Mouse (Mus musculus) hindbrain, embryonic 14.5 days (tissue): ENCODE data around the gene Tango6. TPM values are rescaled to one million over a fixed set of nuclear protein-coding genes. Genes with fewer than 3 reads are reported as not detected.

Experiments
- ATAC-seq: fragments of 200-750 bp; cut with Nextera tagmentation; 2 replicates; pipeline ENCODE4 v1.8.0; 2017; ENCODE audit warnings: moderate number of reproducible peaks, mild to moderate bottlenecking, moderate TSS enrichment, moderate library complexity; ENCODE audit not compliant: low FRiP score
- DNase-seq: peaks from one replicate; pipeline ENCODE4 v3.0.0-alpha.2; 2015; ENCODE audit warnings: low spot score
- H3K27ac ChIP-seq: fragments of 300-500 bp; sonication (generic); 2 replicates; pipeline ENCODE4 v1.5.1; 2014; ENCODE audit warnings: mild to moderate bottlenecking, moderate library complexity
- H3K27me3 ChIP-seq: fragments of 300-500 bp; sonication (generic); 2 replicates; pipeline ENCODE4 v1.6.1; 2014; ENCODE audit warnings: mild to moderate bottlenecking, low read length, mixed read lengths; ENCODE audit not compliant: control insufficient read depth, insufficient read depth
- H3K36me3 ChIP-seq: fragments of 300-500 bp; sonication (generic); replicated peaks from 2 replicates; pipeline ENCODE4 v1.6.1; 2014; ENCODE audit not compliant: control insufficient read depth, insufficient read depth
- H3K4me1 ChIP-seq: fragments of 300-500 bp; sonication (generic); replicated peaks from 2 replicates; pipeline ENCODE4 v1.6.1; 2014; ENCODE audit warnings: antibody characterized with exemption, low read length, mixed read lengths; ENCODE audit not compliant: control insufficient read depth, insufficient read depth
- H3K4me2 ChIP-seq: fragments of 300-500 bp; sonication (generic); replicated peaks from 2 replicates; pipeline ENCODE4 v1.6.1; 2014; ENCODE audit warnings: mild to moderate bottlenecking, moderate library complexity
- H3K4me3 ChIP-seq: fragments of 300-500 bp; sonication (generic); replicated peaks from 2 replicates; pipeline ENCODE4 v1.5.1; 2014; ENCODE audit warnings: mild to moderate bottlenecking, low read length
- H3K9ac ChIP-seq: fragments of 300-500 bp; sonication (generic); 2 replicates; pipeline ENCODE4 v1.6.1; 2014
- H3K9me3 ChIP-seq: fragments of 300-500 bp; sonication (generic); 2 replicates; pipeline ENCODE4 v1.6.1; 2016; ENCODE audit warnings: low read length; ENCODE audit not compliant: control insufficient read depth
- WGBS: fragments of 180-500 bp; shearing (Covaris S2); extraction: QIAGEN DNeasy Blood & Tissue Kit; methylation state at CpG from one replicate; pipeline ENCODE4 v1.1.7; 2014; 5-methylcytosine and 5-hydroxymethylcytosine counted together
- polyA plus RNA-seq: library from polyadenylated mRNA; unstranded; fragments of >200 nt; fragmentation: Nextera tagmentation; extraction: Ambion mirVana; gene quantifications from 2 replicates; pipeline ENCODE4 v1.2.1, GENCODE M21; 2014

Tango6 gene
- polyA plus RNA-seq, 1 experiment from 2014 or later, result 4.7 TPM

DNA sequence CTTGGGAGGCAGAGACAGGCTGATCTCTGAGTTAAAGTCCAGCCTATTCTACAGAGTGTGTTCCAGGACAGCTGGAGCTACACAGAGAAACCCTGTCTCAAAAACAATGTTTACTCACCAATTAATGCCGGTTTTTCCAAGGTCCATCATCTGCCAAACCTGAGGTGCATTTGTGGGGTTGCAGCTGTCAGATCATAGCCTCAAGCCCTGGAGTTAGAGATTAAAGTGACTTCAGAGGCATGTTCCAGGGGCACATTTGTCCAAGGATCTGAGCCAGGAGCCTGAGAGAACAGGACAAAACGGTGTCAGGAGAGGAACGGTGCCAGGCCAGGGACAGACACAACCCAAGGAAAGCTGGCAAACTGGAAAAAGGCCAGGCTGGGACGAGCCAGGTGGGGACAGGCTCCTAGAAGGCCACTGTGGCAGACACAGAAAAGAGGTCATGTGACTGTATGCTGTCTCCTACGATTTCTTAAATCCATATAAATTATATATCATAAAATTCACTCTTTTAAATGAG lies 146.7 kb downstream of the Tango6 start:
- no peak overlapping the region for H3K4me2 ChIP-seq
- no peak overlapping the region for H3K4me3 ChIP-seq
- H3K9ac ChIP-seq, result no peak overlapping the region
- H3K27me3 ChIP-seq, result no peaks in the 10 kb centered on the region
- no peaks in the 10 kb centered on the region for H3K4me1 ChIP-seq
- DNase-seq (no peak), ATAC-seq (no peak)
- 89% methylated on average over 5 of the region's 5 CpGs for WGBS
- H3K36me3 ChIP-seq, result no peaks in the 10 kb centered on the region
- H3K27ac ChIP-seq, result no peak overlapping the region
- no peaks in the 10 kb centered on the region for H3K9me3 ChIP-seq

DNA sequence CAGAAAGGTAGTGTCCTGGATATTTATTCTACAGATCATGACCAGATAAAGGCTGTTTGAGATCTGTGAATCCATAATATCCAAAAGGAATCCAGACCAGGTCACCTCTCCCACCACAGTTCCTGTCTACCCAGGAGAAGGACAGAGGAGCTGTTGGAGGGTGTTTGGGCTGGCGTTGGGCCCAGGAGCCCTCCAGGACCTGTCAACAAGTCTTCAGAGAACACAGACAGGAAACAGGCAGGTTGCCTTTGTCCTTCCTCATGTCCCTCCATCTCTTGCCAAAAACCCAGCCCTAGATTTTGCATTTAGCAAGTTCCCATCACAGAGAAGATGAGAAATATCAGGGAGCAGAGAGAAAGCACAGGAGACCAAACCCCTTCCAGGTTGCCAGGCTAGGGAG lies 152.0 kb downstream of the Tango6 start:
- H3K4me3 ChIP-seq, result no peak overlapping the region
- no peak overlapping the region for H3K9ac ChIP-seq
- no peaks in the 10 kb centered on the region for H3K27me3 ChIP-seq
- no peaks in the 10 kb centered on the region for H3K9me3 ChIP-seq
- WGBS, result 85% methylated on average over 1 of the region's 1 CpGs
- DNase-seq (no peak), ATAC-seq (no peak)
- no peak overlapping the region for H3K4me2 ChIP-seq
- no peaks in the 10 kb centered on the region for H3K36me3 ChIP-seq
- H3K27ac ChIP-seq, result no peak overlapping the region
- H3K4me1 ChIP-seq, result peaks cover 8% of the 10 kb centered on the region; the same call in 1 of the 2 replicates

DNA sequence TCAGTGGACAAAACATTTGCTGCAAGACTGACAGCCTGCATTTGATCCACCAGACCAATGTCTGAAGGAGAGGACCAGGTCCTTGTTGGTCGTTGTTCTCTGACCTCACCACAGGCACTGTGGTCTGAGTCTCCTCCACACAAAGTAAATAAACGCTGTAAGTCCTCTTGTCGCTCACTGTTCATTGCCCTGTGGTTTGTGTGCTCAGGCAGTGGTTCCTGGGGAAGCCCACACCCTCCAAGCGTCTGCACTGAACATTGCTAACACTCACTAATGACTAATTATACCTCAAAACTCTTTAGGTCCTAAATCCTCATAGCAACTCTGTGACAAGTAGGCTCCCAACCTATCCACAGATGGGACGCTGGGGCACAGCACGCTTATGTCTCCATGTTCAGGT lies 153.7 kb downstream of the Tango6 start:
- Histone ChIP-seq H3K36me3 (no peaks in the 10 kb centered on the region), H3K27me3 (no peaks in the 10 kb centered on the region), H3K27ac (no peak overlapping the region), H3K4me1 (peaks cover 8% of the 10 kb centered on the region; the same call in 1 of the 2 replicates), H3K4me2 (no peak overlapping the region), H3K9me3 (no peaks in the 10 kb centered on the region), H3K4me3 (no peak overlapping the region), H3K9ac (no peak overlapping the region)
- 87% methylated on average over 6 of the region's 6 CpGs for WGBS
- no peak for ATAC-seq
- no peak for DNase-seq

DNA sequence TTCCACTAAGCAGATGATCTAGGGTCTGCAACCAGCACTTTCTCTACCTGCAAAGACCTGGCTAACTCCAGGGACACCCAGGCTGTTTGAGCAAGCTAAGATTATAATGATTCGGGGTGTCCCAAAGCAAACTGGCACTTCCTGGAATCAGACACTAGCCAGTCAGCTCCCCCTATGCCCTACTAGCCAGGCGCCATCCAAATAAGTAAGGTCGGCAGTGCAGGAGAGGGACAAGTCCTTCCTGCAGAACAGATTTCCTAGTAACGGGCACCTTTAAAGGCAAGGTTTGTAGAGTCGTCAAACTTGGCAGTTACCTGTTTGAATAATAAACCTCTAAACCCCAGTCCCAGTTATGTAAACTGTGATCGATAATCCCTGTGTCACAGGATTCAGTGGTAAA lies 155.9 kb downstream of the Tango6 start:
- Histone ChIP-seq H3K4me1 (peaks cover 8% of the 10 kb centered on the region; the same call in 1 of the 2 replicates), H3K4me2 (no peak overlapping the region), H3K9me3 (no peaks in the 10 kb centered on the region), H3K36me3 (no peaks in the 10 kb centered on the region), H3K27me3 (no peaks in the 10 kb centered on the region), H3K9ac (no peak overlapping the region; the same call in 1 of the 2 replicates), H3K27ac (peak overlapping the region; percentile 78; the same call in 1 of the 2 replicates), H3K4me3 (no peak overlapping the region)
- DNase-seq, result no peak
- WGBS, result 82% methylated on average over 6 of the region's 6 CpGs
- no peak for ATAC-seq

DNA sequence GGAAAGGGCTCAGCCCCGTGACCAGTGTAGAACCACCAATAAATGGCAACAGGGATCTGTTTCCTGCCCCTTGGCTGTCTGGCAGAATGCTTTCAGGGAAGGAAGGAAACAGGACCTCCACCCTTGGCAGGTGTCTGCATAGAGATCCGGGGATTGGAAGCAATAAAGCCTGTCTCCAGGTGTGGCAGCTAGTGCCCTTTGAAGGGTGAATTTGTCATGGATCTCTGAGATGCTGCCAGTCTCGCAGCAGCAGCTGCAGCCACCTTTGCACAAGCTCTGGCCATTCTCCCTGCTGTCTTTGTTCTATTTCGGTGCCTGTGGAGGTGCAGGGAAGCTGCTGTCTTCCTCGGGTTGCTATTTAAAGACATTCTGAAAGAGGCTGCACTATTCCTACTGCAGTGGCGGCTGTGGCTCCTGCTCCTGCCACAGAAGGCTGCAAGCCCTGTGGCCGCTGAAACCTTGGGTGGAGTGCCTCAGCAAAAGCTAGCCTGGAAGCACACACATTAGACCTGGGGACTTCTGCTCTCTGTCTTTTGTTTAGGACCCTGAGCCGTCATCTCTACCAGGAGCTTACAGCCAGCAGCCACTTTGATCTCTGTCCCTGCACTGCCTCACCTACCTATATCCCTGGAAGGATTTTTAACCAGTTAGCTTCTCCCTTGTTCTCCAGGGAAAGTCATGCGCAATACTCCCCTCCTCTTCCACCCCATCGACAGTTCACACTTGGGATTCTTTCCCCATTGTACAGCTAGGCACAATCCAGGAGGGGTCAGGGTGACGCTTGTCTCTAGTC lies 156.5 kb downstream of the Tango6 start:
- Histone ChIP-seq H3K36me3 (no peaks in the 10 kb centered on the region), H3K9me3 (no peaks in the 10 kb centered on the region), H3K4me3 (no peak overlapping the region), H3K4me2 (no peak overlapping the region), H3K4me1 (peaks cover 8% of the 10 kb centered on the region; the same call in 1 of the 2 replicates), H3K27me3 (no peaks in the 10 kb centered on the region), H3K9ac (peak overlapping the region; percentile 26; the same call in 1 of the 2 replicates), H3K27ac (peak overlapping the region; percentile 78)
- DNase-seq (no peak), ATAC-seq (no peak)
- WGBS, result 35% methylated on average over 11 of the region's 11 CpGs

DNA sequence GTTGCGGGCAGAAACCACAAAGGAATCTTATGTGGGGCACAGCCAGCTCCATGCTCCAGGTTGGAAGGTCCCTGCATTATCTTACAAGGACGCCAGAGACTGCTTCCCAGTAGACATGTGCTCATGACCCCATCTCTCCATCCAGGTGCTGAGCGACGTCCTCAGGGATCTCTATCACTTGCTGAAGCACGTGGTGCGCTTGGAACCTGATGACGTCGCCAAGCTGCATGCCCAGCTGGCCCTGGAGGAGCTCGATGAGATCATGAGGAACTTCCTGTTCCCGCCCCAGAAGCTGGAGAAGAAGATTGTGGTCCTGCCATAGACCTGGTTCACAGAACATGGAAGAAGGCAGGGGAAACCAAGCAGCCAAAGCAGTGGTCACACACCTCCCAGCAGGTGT lies 167.2 kb downstream of the Tango6 start:
- Histone ChIP-seq H3K27ac (no peak overlapping the region), H3K9ac (no peak overlapping the region), H3K4me2 (no peak overlapping the region), H3K27me3 (no peaks in the 10 kb centered on the region), H3K4me3 (no peak overlapping the region), H3K4me1 (no peaks in the 10 kb centered on the region), H3K36me3 (no peaks in the 10 kb centered on the region), H3K9me3 (no peaks in the 10 kb centered on the region)
- DNase-seq (no peak), ATAC-seq (no peak)
- 92% methylated on average over 10 of the region's 10 CpGs for WGBS

DNA sequence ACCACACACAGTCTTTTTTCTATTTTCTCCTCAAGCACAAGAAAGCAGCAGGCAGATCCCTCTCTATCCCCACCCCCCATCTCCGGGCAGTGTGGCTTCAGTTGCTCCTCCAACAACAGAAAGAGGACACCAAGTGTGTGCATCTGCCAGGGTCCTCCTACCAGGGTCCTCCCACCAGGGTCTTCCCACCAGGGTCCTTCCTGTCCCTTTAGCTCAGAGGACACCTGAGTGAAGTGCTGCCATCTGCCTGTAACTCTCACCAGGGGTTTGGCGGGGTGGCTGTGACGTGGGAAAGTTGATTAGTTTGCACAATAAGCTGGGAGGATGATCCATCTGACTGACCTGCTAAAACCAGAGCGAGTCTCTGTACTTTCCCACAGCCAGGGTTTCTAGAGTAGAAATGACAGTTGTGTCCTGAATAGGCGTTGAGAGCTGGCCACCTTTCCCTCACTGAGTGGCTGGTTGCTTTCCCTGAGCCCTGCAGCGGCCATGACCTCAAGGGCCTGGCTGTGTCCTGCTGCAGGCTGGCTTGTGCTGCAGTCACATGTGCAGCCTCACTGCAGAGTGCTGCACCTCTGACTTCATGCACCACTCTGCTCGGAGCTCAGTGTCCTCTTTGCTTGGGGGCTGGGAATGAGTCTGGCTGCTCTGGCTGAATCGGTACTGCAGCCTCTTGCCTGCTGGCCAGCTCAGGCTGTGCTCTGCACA lies 171.8 kb downstream of the Tango6 start:
- Histone ChIP-seq H3K4me1 (no peaks in the 10 kb centered on the region), H3K27ac (no peak overlapping the region), H3K27me3 (no peaks in the 10 kb centered on the region), H3K4me2 (no peak overlapping the region), H3K9ac (no peak overlapping the region), H3K36me3 (no peaks in the 10 kb centered on the region), H3K4me3 (no peak overlapping the region), H3K9me3 (no peaks in the 10 kb centered on the region)
- no peak for ATAC-seq
- DNase-seq, result no peak
- WGBS, result 51% methylated on average over 8 of the region's 8 CpGs

DNA sequence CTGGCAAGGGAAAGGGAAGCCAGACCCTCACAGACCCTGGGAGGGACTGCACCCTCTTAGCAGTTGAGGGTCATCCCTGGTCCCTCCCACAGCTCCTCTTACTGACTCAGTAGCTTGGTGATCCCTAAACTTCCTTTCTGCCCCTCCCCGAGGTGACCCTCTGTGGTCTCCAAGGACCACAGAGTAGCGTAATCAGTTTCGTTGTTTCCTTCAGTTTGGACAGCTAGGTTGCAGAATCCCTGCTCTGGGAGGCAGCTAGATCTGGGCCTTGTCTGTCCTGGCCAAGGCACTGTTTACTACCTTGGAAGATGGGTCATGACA lies 172.3 kb downstream of the Tango6 start:
- Histone ChIP-seq H3K4me2 (no peak overlapping the region), H3K27me3 (no peaks in the 10 kb centered on the region), H3K9ac (no peak overlapping the region), H3K27ac (no peak overlapping the region), H3K9me3 (no peaks in the 10 kb centered on the region), H3K36me3 (no peaks in the 10 kb centered on the region), H3K4me1 (no peaks in the 10 kb centered on the region), H3K4me3 (no peak overlapping the region)
- ATAC-seq (no peak), DNase-seq (no peak)
- WGBS, result 85% methylated on average over 3 of the region's 3 CpGs

DNA sequence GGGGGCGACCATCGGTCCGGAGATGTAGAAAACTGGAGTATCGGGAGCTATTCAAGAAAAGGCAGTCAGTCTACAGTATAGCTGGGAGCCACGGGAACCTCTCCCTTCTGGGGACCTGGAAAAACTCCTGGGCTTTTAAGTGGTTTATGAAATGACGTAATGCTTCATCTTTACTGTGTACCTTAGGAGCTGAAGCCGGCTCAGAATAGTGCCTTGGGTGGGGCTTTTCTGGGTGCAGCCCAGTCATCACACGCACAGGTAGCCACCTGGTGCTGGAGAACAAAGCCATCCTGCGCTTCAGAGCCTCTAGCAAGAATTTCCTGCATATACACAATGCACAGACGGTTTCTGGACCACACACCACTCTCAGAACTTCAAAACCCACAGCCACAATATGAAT lies 180.0 kb downstream of the Tango6 start:
- H3K36me3 ChIP-seq, result no peaks in the 10 kb centered on the region
- no peak for ATAC-seq
- H3K27ac ChIP-seq, result no peak overlapping the region
- H3K9ac ChIP-seq, result no peak overlapping the region
- DNase-seq, result no peak
- no peaks in the 10 kb centered on the region for H3K4me1 ChIP-seq
- H3K9me3 ChIP-seq, result no peaks in the 10 kb centered on the region
- H3K27me3 ChIP-seq, result 0 out of 2 replicates have a peak, but pooled peaks cover under 1% of the 10 kb centered on the region
- WGBS, result 92% methylated on average over 10 of the region's 10 CpGs
- H3K4me2 ChIP-seq, result no peak overlapping the region
- H3K4me3 ChIP-seq, result no peak overlapping the region
